Mouse (Mus musculus) forebrain, embryonic 13.5 days (tissue): ENCODE measurements around the gene Olfr351. TPM values are rescaled to one million over a fixed set of nuclear protein-coding genes. Genes with fewer than 3 reads are reported as not detected.

ENCODE experiments used
- ATAC-seq: fragments of 200-750 bp; cut with Nextera tagmentation; 2 replicates; pipeline ENCODE4 v1.8.0; 2017
- H3K27ac ChIP-seq: fragments of 300-500 bp; sonication (generic); 2 replicates; pipeline ENCODE4 v1.5.1; 2015; ENCODE audit warnings: inconsistent platforms, mild to moderate bottlenecking, moderate library complexity
- H3K27me3 ChIP-seq: fragments of 300-500 bp; sonication (generic); 2 replicates; pipeline ENCODE4 v1.6.1; 2015; ENCODE audit warnings: mild to moderate bottlenecking, inconsistent platforms
- H3K36me3 ChIP-seq: fragments of 300-500 bp; sonication (generic); 2 replicates; pipeline ENCODE4 v1.6.1; 2015; ENCODE audit warnings: mild to moderate bottlenecking, inconsistent platforms; ENCODE audit not compliant: poor library complexity, severe bottlenecking
- H3K4me1 ChIP-seq: fragments of 300-500 bp; sonication (generic); 2 replicates; pipeline ENCODE4 v1.6.1; 2015; ENCODE audit warnings: inconsistent platforms
- H3K4me2 ChIP-seq: fragments of 300-500 bp; sonication (generic); 2 replicates; pipeline ENCODE4 v1.6.1; 2015; ENCODE audit warnings: inconsistent platforms, mild to moderate bottlenecking, moderate library complexity
- H3K4me3 ChIP-seq: fragments of 300-500 bp; sonication (generic); 2 replicates; pipeline ENCODE4 v1.5.1; 2015; ENCODE audit warnings: mild to moderate bottlenecking, inconsistent platforms
- H3K9ac ChIP-seq: fragments of 300-500 bp; sonication (generic); 2 replicates; pipeline ENCODE4 v1.6.1; 2015; ENCODE audit warnings: mild to moderate bottlenecking, inconsistent platforms
- H3K9me3 ChIP-seq: fragments of 300-500 bp; sonication (generic); replicated peaks from 2 replicates; pipeline ENCODE4 v1.6.1; 2016; ENCODE audit warnings: inconsistent platforms
- WGBS: fragments of 180-500 bp; shearing (Covaris S2); methylation state at CpG from one replicate; pipeline ENCODE4 v1.1.7; 2015; 5-methylcytosine and 5-hydroxymethylcytosine counted together
- polyA plus RNA-seq: library from polyadenylated mRNA; unstranded; fragments of >200 nt; fragmentation: Nextera tagmentation; extraction: Ambion mirVana; gene quantifications from 2 replicates; pipeline ENCODE4 v1.2.1, GENCODE M21; 2015

Olfr351 gene
- polyA plus RNA-seq: not detected in 2 replicates

DNA sequence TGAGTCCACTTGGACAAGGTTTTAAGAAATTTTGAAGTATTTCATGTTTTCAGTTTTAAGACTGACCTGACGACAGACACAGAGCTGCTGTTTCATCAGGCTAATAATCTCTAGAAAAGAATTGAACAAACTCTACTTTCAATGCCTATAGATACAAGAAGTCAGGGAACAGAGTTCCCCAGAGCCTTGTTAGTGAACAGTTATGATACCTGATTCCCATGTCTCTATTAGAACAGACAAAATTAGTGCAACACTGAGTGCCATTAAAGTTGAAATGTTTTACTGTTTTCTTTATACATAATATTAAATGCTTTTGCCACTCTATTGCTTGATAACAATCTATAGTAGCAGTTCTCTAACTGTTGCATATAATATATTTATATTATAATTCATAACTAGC lies at the start of gene Olfr351:
Olfr351 (minus strand) TSS at position 101 of the 400 bp plus-strand sequence.
- no peak within 1 kb of the TSS for H3K27ac ChIP-seq
- no peaks in the 10 kb centered on the region for H3K4me1 ChIP-seq
- H3K9me3 ChIP-seq: peaks cover 29% of the 10 kb centered on the region
- no peak within 1 kb of the TSS for H3K4me2 ChIP-seq
- ATAC-seq: no peak
- no peaks in the 10 kb centered on the region for H3K36me3 ChIP-seq
- H3K9ac ChIP-seq: no peak within 1 kb of the TSS
- no peak within 1 kb of the TSS for H3K4me3 ChIP-seq
- no peaks in the 10 kb centered on the region for H3K27me3 ChIP-seq
- WGBS: 91% methylated on average over 1 of the region's 1 CpGs

DNA sequence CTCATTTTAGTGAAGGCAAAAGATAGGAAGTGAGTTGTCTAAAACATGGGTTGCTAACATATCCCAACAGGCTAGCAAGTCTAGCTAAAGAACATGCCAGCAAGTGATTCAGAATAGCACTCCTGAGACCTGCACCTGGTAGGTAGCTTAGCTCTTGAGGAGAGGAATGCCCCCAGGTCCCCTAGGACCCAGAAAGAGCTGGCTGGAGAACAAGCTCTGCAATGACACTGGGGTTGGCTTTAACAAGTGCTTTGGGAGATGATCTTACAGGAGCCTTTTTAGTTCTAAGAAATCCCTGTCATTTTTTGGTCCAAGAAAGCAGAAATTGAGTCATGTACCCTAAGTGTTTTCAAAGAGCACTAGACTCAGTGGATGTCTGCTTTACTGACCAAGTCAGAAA lies 42.9 kb upstream of the Olfr351 start, which contains the start of gene Olfr354:
Olfr354 (plus strand) TSS at position 301 of the 400 bp plus-strand sequence.
- Histone ChIP-seq H3K27ac (no peak within 1 kb of the TSS), H3K4me3 (no peak within 1 kb of the TSS), H3K9ac (no peak within 1 kb of the TSS), H3K9me3 (peaks cover 39% of the 10 kb centered on the region), H3K4me2 (no peak within 1 kb of the TSS), H3K4me1 (no peaks in the 10 kb centered on the region), H3K36me3 (no peaks in the 10 kb centered on the region), H3K27me3 (no peaks in the 10 kb centered on the region)
- no peak for ATAC-seq

- H3K4me2 ChIP-seq: no peak overlapping the region
- H3K27me3 ChIP-seq: no peaks in the 10 kb centered on the region
- no peak overlapping the region for H3K4me3 ChIP-seq
- H3K9ac ChIP-seq: no peak overlapping the region
- no peak for ATAC-seq
- no peaks in the 10 kb centered on the region for H3K36me3 ChIP-seq
- H3K27ac ChIP-seq: no peak overlapping the region
- H3K9me3 ChIP-seq: peaks cover 31% of the 10 kb centered on the region
- no peaks in the 10 kb centered on the region for H3K4me1 ChIP-seq
These were observed 34.7 kb upstream of the Olfr351 start for GRCm38 (mm10) chr2:36897114-36897513.

DNA sequence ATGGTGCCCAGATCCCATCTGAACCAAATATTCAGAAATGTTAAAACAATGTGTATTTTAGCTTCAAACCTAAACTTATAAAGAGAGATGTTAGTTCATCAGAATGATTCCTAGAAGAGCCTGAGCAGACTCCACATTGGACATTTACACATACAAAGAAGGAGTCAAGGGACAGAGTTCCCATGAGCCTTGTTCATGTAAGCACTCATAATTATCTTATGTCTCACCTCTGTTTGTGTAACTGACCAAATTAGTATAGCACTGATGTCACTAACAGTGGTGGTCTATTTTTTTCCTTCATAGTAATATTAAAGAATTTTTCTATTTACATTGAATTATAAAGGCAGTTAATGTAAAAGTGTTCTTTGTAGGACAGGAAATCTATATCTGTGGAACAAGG lies 30.4 kb upstream of the Olfr351 start, which contains the start of gene Olfr353:
Olfr353 (minus strand) TSS at position 101 of the 400 bp plus-strand sequence.
- Histone ChIP-seq H3K36me3 (no peaks in the 10 kb centered on the region), H3K4me3 (no peak within 1 kb of the TSS), H3K27ac (no peak within 1 kb of the TSS), H3K9me3 (peaks cover 18% of the 10 kb centered on the region), H3K9ac (no peak within 1 kb of the TSS), H3K4me1 (no peaks in the 10 kb centered on the region), H3K27me3 (no peaks in the 10 kb centered on the region), H3K4me2 (no peak within 1 kb of the TSS)
- ATAC-seq: no peak

DNA sequence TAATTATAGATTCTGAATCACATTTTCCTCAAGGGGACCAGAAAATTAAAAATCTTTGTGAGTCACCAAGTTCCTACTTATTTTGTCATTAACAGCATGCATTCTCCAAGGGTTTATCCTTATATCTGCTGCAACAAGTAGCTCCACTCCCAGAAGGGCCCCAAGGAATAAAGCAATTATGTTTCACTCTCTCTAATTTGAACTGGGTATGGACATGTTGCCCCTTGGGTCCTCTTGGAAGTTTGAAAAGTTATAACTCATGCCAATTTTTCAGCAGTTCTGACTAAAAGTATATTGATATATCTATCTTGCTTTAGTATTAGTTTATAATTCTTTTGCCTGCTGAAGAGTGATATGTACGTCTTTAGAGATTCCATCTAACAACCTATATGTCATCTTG lies 5.7 kb upstream of the Olfr351 start, which contains the start of gene Olfr352:
Olfr352 (plus strand) TSS at position 301 of the 400 bp plus-strand sequence.
- 80% methylated on average over 1 of the region's 1 CpGs for WGBS
- no peak for ATAC-seq

GRCm38 (mm10) chr2:36846010-36846409 lies 16.4 kb downstream of the Olfr351 start, which contains the start of gene Olfr350:
Olfr350 (plus strand) TSS chr2:36846310.
- Histone ChIP-seq H3K4me1 (no peaks in the 10 kb centered on the region), H3K27ac (no peak within 1 kb of the TSS), H3K4me3 (no peak within 1 kb of the TSS), H3K36me3 (no peaks in the 10 kb centered on the region), H3K4me2 (no peak within 1 kb of the TSS), H3K9me3 (peaks cover 23% of the 10 kb centered on the region), H3K27me3 (no peaks in the 10 kb centered on the region), H3K9ac (no peak within 1 kb of the TSS)
- no peak for ATAC-seq
- WGBS: 91% methylated on average over 1 of the region's 1 CpGs

More for the DNA sequence above, 5.7 kb upstream of the Olfr351 start, which contains the start of gene Olfr352:
- Histone ChIP-seq H3K27me3 (no peaks in the 10 kb centered on the region), H3K36me3 (no peaks in the 10 kb centered on the region), H3K9me3 (peaks cover 30% of the 10 kb centered on the region), H3K27ac (no peak within 1 kb of the TSS), H3K4me2 (no peak within 1 kb of the TSS), H3K4me1 (no peaks in the 10 kb centered on the region), H3K4me3 (no peak within 1 kb of the TSS), H3K9ac (no peak within 1 kb of the TSS)

GRCm38 (mm10) chr2:36816932-36817331 lies 45.5 kb downstream of the Olfr351 start, which contains the start of gene Olfr3:
Olfr3 (minus strand) TSS chr2:36817032.
- no peaks in the 10 kb centered on the region for H3K36me3 ChIP-seq
- no peaks in the 10 kb centered on the region for H3K27me3 ChIP-seq
- no peak within 1 kb of the TSS for H3K4me3 ChIP-seq
- 68% methylated on average over 1 of the region's 1 CpGs for WGBS
- no peaks in the 10 kb centered on the region for H3K4me1 ChIP-seq
- ATAC-seq: no peak
- H3K9me3 ChIP-seq: peaks cover 24% of the 10 kb centered on the region
- H3K4me2 ChIP-seq: no peak within 1 kb of the TSS
- H3K27ac ChIP-seq: no peak within 1 kb of the TSS
- H3K9ac ChIP-seq: no peak within 1 kb of the TSS

Other genes starting within 250 kb of the Olfr351 start
- not detected in 2 replicates for gene Olfr345, start 222.6 kb downstream of the Olfr351 start, polyA plus RNA-seq
- not detected in 2 replicates for gene Olfr346, start 176.9 kb downstream of the Olfr351 start, polyA plus RNA-seq
- not detected in 2 replicates for gene Olfr347, start 130.8 kb downstream of the Olfr351 start, polyA plus RNA-seq
- gene Olfr348, start 78.4 kb downstream of the Olfr351 start, polyA plus RNA-seq: not detected in 2 replicates
- gene Olfr50, start 72.1 kb downstream of the Olfr351 start, polyA plus RNA-seq: not detected in 2 replicates
- gene Olfr3, start 45.6 kb downstream of the Olfr351 start, polyA plus RNA-seq: not detected in 2 replicates
- gene Olfr350, start 16.4 kb downstream of the Olfr351 start, polyA plus RNA-seq: not detected in 2 replicates
- gene Olfr352, start 5.8 kb upstream of the Olfr351 start, polyA plus RNA-seq: not detected in 2 replicates
- not detected in 2 replicates for gene Olfr353, start 30.3 kb upstream of the Olfr351 start, polyA plus RNA-seq
- not detected in 2 replicates for gene Olfr354, start 43.0 kb upstream of the Olfr351 start, polyA plus RNA-seq
- not detected in 2 replicates for gene Olfr355, start 66.2 kb upstream of the Olfr351 start, polyA plus RNA-seq
- gene Olfr356, start 74.5 kb upstream of the Olfr351 start, polyA plus RNA-seq: not detected in 2 replicates
- not detected in 2 replicates for gene Olfr357, start 131.2 kb upstream of the Olfr351 start, polyA plus RNA-seq
- gene Olfr358, start 146.7 kb upstream of the Olfr351 start, polyA plus RNA-seq: not detected in 2 replicates
- gene Olfr360, start 203.1 kb upstream of the Olfr351 start, polyA plus RNA-seq: not detected in 2 replicates
- gene Olfr361, start 226.6 kb upstream of the Olfr351 start, polyA plus RNA-seq: not detected in 2 replicates